Mouse (Mus musculus) kidney, adult 18-20 months (tissue): ENCODE data around the gene Gm49337.

ENCODE experiments used
- DNase-seq: peaks from one replicate; pipeline ENCODE4 v3.0.0; 2021

Gene Gm49337

DNA sequence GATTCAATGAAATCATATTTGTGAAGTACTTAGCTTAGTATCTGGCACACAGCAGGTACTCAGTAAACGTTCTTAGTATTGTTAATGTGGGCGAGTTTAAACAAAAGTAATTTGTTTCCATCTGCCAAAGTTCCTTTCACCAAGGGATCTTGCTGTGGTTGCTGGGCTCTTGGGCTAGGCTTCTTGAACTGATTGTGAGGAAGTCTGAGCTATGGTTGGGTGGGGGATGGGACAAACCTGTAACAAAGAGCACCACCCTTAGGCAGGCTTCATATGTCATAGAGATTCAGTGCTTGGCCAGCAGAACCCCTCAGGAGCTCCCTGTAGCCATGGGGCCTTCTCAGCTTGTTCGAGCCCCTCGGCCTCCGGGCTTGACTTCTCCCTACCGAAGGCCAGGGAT, at the start of gene Gm49337, which contains the start of gene 1700042G07Rik:
Gm49337 (plus strand) TSS at position 313 of the 400 bp plus-strand sequence.
1700042G07Rik (plus strand) TSS at position 301 of the 400 bp plus-strand sequence.
- DNase-seq, result no peak

DNA sequence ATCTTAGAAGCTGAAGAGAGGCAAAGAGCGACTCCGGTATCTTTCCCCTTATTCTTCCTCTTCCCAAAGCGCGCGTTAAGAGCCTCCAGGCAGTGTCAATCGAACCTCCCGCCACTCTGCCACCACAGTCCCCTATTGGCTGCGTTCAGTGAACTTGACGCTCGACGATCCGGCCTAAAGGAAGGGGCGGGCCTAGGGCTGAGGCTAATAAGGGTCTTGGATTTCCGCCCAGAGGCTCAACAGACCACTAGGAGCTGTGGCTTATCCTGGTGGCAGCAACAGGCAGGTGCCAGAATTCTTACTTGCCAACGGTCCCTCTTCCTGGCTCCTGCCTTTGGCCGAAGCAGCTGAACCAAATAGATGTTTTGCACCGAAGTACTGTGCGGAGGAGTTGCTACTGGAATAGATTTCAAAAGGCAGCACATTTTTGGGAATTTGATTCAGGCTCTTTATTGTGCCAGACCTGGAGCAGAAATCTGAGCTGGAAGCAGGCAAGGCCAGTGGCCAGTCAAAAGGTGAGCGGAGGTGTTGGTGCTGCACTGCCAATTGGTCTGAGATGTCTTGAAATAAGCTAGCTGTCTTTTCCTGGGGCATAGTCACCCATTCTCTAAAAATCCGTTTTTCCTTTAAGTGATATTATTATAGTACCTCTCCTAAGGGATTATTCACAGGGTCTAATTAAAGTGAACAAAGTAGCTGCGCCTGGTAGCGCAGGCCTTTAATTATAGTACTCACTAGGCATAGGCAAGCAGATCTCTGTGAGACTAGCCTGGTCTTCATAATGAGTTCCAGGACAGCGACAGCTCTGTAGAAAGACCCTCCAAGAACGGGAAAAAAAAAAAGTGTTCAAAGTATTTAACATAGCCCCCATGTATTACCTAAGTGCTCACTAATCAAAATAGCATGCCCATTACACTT, 49.3 kb upstream of the Gm49337 start, which contains the start of the genes Rad54l and Pomgnt1:
Rad54l (minus strand) TSS at position 89 of the 918 bp plus-strand sequence.
Pomgnt1 (plus strand) TSS at position 239 of the 918 bp plus-strand sequence.
- peak; percentile 76 for DNase-seq

DNA sequence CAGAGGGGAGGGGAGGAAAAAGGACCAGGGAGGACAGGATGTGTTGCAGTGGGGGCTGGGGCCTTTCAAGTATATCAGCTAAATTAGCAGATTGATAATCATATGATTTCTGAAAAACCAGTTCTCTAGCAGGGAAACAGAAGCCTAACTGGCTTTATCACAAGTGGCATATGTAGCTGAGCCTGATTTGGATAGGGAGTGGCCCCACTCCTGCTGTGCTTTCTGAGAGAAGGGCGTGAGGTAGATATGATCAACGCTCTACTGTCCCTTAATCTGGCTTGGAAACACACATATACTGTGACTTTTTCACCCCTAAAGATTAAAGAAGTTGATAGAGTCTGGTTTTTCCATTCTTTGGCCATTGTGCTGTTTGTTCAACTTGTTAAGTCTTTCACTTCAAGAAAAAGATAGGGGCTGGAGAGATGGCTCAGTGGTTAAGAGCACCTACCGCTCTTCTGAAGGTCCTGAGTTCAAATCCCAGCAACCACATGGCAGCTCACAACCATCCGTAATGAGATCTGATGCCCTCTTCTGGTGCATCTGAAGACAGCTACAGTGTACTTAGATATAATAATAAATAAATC, 47.3 kb upstream of the Gm49337 start:
- DNase-seq, result no peak

DNA sequence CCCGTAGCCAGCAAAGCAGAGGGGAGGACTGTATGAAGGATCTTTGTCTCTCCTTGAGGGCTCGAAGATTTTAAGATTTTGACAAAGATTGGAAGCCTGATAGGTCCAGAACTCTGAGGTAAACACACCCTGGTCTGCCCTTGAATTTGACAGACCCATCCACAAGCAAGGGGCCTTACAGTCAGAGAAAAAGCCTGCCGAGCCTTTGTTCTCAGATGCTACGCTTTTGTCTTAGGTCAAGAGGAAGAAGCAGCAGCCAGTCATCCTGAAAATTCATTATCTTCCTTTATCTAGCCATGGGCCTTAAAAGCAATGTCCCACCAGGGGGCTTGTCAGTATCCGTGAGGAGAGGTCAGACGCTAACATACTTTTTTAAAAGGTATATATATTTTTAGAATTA, 45.2 kb upstream of the Gm49337 start:
- no peak for DNase-seq

DNA sequence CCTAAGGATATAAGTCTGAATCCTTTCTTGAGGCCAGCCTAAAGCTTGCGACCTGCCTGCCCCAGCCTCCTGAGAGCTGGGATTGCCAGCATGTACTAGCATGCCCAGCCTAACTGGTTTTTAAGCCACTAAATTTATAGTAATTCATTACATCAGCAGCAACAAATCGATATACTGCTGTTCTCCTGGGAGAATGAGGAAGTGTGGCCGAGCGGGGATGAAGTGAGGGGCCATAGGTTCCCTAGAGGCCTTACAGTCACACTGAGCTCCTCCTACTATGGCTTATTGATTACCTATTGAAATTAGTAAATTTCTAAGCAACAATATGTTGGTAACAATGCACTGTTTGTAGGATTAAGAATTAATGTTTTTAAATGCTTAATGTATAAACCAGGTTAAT, 40.1 kb upstream of the Gm49337 start:
- no peak for DNase-seq

DNA sequence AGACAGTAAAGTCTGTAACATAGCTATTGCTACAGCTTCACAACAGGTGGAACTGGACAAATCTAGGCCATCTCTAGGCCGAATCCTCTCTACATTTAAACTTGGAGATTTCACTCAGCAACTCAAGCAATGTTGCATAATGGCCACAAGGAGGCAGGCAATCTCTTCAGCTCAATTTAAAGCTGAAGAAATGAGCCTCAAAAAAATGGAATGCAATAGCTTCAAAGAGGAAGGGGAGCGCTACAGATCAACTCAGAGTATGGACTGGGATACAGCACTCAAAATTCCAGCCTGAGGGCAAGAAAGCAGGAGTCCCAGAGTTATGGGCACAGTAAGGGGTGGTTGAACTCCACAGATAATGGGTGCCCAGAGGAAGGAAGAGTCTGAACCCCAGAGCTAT, 38.2 kb upstream of the Gm49337 start:
- peak; percentile 17 for DNase-seq

DNA sequence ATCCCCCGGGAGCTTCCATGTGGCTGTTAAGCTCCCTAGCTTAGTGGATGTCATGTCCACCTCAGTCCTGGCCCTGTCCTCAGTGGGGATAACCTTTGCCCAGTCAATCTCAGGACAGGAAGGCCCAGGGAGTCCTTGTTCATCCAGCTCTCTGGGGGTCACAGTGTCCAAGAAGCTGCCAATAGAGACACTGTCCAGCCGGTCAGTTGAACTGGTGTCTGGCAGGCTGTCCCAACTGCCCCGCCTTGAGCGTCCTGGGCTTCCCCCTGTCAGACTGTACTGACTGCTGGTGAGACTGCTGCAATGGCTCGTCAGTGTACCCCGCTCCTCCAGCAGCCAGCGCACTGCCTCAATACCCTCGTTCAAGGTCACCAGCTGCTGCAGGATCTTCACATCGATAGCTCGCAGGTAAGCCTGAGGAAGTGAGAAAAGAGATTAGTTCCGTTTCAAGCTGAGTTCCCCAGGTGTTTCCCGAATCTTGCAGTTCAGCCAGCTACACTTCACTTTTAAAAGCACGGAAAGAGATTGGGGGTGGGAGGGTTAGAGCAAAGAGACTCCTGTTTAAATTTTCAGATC, 35.7 kb upstream of the Gm49337 start:
- no peak for DNase-seq

DNA sequence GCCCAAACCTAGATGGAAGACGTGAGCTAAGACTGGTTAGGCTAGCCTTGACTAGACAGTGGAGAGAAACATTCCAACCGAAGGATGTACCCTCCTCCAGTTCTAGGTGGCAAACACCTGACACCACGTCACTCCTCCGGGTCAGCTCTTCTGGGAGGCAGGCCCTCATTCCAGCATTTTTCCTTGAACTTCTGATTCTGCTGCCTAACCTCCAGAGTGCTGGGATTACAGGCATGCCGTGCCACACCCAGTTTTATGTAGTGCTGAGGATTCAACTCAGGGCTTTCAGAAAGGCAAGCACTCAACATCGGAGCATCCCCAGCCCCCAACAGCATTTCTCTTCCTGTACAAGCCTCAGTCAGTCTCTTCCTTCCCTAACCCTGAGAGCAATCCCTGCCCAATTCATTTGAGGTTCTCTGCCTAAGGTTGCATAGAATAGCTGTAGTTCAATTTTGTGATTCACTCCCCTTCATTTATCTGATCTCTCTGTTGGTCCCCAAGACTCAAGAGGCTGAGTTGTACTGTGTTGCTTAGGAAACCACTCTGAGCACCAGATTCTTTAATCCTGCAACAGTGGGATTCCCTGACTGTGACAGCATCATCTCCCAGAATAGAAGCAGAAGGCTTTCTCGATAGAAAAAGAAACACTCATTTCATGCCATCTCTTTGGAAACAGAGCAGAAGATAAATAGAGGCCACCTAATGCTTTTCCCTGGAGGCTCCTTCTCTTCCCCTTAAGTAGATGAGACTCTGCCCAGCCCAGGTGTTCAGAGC, 32.2 kb upstream of the Gm49337 start:
- DNase-seq, result no peak

DNA sequence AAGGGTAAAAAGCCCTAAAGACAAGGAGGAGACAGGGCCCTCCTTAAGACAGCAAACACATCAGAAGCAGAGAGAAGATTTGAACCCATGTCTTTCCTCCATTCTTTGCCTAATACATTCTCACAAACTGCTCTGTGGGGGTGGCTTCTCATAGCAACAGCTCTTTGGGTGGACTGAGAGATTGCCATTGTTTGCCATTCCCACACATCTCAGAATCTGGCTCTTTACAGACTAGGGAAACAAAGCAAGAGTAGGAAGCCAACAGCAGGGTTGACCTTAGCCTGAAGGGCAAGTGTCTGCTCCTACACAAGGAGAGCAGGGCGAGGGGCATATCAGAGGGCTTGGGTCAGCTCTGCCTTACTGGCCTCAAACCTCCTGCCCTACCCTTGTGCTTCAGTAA, 31.4 kb upstream of the Gm49337 start:
- DNase-seq, result no peak

DNA sequence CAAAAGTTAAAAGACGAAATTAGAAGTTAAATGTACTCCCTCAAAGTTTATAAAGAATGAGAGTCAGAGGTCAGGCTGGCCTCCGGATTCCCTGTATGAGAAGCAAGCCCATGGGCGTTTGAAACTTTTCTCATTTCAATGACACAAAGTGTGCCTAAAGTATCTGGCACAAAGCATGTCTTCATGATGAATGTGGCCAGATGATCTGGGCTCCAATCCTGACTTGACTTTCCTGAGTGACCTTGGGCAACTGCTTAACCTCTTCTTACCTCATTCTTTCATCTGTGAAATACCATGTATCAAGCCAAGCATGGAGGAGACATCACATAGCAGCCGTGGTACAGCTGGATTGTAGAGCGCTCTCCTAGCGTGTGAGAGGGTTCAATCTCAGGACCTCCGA, 30.9 kb upstream of the Gm49337 start:
- no peak for DNase-seq

DNA sequence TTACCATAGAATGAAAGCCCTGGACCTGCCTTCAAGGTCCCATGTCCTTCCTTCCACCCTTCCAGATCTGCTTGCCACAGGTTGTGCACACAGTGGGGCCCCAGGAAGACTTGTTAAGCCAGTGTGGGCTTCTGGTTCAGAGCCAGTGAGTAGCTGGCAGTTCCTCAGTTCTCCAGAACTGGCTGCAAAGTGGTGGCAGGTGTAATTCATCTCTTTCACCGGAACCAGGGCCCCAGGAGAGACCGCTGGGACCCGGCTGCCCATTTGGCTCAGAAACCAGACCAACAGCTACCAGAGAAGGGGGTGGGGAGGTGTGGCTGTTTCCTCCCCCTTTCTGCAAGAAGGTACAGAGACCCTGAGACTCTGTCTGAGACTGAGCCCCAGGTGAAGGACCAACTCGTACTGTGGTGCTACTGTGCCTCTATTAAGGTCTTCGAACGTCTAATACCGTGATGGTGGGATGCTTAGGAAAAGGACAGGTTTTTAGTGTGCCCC, 29.8 kb upstream of the Gm49337 start:
- peak; percentile 59 for DNase-seq

DNA sequence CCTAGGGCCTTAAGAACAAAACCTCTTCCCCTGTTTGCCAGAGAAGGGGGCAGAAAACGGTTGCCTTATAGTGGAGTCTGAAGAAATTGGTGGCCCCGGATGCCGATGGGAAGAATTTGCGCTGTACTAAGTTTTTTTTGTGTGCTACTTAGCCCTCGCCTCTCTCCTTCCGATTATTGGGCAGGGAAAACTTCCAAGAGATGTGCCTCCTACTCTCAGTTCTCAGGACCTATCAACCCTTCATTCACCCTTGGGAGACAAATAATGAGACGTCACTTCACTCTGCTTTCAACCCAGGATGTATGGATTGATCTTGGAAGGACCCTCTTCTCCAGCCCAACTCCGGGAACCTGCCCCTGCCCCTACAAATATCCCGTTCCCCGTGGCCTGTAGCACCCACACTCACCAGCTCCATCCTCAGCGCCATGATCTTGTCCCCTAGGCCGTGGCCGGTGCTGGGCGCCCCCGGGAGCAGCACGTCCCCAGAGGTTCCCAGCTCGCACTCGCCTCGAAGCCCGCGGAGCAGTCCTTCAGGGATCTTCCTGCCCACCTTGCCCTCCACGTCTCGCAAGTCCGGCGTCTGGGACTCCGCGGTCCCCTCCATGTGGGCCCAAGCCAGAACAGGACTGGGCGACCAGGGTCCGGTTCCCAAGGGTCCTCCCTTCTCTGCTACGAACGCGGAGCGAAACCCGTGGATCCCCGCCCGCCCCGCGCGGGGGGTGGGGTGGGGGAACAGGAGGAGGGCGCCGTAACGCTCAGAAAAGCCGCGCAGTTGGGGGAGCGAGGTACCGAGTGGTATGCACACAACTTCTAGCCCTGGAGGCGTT, 29.1 kb upstream of the Gm49337 start:
- DNase-seq, result peak; percentile 82

DNA sequence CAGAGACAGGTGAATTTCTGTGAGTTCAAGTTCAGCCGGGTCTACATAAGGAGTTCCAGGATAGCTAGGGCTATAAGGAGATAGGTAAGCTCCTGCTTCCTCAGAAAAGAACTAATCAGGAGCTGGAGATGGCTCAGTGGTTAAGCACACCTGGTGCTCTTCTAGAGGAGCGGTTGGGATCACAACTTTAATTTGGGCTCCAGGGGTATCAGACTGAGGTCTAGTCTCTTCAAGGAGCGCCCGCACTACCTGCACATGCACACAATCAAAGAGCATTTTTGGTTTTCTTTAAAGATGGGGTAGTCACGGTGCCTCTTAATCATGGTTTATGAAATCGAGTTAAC, 23.4 kb upstream of the Gm49337 start:
- DNase-seq, result no peak

DNA sequence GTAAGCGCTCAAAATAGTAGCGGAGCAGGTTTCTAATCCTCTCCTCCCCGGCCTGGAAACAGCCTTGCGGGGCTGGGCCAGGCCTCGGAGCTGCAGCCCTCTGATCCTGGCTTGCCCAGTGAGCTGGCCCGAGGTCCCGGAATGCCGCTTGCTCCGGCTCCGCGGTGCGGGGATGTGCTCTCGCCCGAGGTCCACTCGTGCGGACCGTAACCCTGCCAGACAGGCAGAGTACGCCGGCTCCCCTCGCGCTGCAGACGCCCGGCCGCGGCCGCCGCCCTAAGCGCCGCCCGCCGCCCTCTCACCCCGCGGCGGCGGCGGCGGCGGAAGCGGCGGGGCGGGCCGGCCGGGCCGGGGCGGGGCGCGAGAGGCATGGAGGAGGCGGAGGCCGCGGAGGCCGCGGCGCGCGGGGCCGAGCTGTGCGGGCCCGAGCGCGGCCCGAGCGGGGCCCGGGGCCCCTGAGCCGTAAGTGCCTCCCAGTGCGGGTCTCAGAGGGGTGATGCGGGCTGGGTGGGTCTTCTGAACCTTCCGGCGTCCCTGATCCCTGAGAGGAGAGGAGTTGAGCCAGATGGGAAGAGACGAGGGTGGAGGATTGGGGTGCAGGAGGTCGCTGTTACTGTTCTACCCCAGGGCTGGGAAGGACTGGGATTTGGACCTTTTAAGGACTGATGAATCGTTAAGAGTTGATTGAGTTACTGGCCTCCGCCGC, 22.9 kb upstream of the Gm49337 start:
- DNase-seq, result peak; percentile 77

DNA sequence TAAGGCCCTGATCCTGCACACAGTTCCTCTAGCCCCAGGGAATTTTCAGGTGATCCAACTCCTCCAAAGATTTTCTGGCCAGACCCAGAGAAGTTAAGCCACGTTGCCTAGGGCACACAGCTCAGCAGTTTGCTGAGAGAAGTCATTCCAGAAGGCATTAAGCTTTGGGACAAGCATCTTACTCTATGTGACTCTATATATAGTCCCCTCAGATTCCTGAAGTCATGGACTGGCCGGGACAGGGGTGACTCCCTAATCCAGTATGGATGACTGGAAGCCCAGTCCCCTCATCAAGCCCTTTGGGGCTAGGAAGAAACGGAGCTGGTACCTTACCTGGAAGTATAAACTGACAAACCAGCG, 22.3 kb upstream of the Gm49337 start:
- DNase-seq, result no peak

DNA sequence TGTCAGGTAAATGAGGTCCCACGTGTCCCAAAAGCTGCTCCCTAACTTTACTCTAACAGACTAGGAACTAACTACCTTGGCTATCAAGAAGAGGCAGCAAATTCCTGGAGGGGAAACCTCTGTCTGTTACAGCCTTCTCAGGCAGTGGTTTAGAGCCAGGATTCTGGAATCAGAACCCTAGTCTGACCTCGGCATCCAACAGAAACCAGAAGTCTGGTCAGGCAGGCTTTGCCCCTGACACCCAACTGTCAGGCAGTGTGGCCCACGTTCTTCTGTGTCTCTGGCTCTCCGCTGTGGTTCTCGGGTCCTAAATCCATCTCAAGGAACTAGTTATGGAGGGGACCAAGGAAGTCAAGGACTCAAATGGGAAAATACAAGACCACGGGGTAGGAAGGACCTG, 21.9 kb upstream of the Gm49337 start, which contains the start of gene Lurap1:
Lurap1 (minus strand) TSS at position 101 of the 400 bp plus-strand sequence.
- no peak for DNase-seq

DNA sequence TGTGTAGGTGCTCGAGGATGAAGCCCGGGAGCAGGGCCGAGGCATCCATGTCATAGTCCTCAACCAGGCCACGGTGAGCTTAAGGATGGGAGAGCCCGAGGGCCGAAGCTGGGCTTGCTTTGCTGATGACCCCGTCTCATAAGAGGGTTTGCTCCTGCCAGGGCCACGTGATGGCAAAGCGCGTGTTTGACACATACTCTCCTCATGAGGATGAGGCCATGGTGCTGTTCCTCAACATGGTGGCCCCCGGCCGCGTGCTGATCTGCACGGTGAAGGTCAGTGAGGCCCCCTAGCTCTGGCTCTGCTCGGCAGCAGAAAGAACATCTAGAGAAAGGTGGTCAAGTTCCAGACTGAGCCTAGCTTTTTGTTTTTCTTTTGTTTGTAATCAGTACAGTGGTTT, 20.5 kb upstream of the Gm49337 start:
- no peak for DNase-seq

DNA sequence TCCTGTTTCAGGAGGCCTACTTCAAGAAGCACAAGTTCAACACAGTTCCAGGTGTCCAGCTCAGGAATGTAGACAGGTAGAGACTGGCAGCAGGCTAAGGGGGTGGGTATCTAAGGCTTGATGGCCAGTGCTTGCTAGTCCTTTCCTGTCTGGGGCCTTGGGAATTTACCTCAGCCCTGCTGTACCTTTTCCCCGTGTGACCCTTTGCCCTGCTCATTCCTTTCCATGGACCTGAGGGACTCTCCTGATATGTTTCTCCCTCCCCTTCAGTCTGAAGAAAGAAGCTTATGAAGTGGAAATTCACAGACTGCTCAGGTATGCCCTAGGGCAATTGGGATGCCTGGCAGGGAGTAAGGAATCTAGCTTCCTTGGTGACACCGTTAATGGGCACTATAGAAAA, 15.3 kb upstream of the Gm49337 start:
- peak; percentile 47 for DNase-seq

DNA sequence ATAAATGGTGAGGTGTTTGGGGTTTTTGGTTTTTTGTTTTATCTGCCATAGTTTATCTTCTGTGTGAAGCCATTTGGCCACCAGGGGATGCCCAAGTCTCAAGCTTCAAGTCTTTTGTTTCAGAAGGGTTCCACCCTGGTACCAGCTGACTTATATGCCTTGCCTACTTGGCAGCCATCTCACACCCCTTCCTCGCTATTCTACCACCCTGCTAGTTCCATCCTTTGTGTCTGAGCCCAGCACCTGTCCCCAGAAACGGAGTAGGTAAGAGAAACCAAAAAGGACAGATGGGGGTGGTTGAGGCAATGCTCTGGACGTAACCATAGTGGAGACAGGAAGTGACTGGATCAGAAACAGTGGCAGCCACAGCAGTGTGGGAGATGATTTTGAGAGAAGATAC, 13.3 kb upstream of the Gm49337 start:
- DNase-seq, result peak; percentile 2

DNA sequence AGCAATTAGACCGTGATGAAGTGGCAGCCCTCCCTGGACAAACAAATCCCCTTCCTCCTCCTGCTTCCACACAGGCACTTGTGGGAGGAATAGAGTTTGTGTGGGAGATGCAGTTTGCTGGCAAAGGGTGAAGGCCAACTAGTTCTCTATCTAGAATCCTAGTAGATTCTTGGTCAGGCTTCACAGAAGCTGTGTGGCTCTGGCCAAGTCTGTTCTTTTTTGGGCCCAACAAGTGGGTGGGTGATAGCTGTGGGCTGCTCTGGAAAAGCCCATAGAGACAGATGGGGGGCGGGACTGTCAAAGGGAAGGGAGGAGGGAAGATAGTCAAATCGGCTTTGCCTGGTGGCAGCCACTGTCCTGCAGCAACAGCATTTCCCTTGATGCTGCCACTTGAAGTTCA, 12.4 kb upstream of the Gm49337 start:
- DNase-seq, result no peak

DNA sequence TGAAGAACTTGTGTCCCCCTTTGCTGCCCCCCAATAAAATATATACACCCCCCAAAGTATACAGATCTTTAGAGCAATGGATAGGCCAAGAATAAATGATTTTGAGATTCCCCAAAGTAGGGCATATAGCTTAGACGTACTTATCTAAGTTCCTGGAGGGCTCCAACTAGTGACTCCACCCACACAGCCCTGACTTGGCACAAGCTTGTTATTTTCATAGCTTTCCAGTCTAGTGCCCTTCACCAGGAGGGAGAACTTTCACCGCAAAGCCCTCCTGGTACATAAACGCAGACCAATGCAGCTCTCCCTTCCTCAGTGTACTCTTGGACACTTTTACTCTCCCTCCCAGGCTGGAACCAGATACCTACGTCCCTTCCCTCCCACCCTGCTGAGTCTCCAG, 11.0 kb upstream of the Gm49337 start:
- peak; percentile 42 for DNase-seq
